Mouse (Mus musculus) forebrain, embryonic 12.5 days (tissue): ENCODE measurements around the gene Tbck. TPM values are rescaled to one million over a fixed set of nuclear protein-coding genes. Genes with fewer than 3 reads are reported as not detected.

Source experiments
- ATAC-seq: fragments of 200-750 bp; cut with Nextera tagmentation; 2 replicates; pipeline ENCODE4 v1.8.0; 2017; ENCODE audit warnings: moderate TSS enrichment; ENCODE audit not compliant: low FRiP score
- H3K27ac ChIP-seq: fragments of 300-500 bp; sonication (generic); 2 replicates; pipeline ENCODE4 v1.5.1; 2016; ENCODE audit warnings: mild to moderate bottlenecking
- H3K27me3 ChIP-seq: fragments of 300-500 bp; sonication (generic); 2 replicates; pipeline ENCODE4 v1.6.1; 2016; ENCODE audit warnings: mild to moderate bottlenecking
- H3K36me3 ChIP-seq: fragments of 300-500 bp; sonication (generic); replicated peaks from 2 replicates; pipeline ENCODE4 v1.6.1; 2016; ENCODE audit warnings: mild to moderate bottlenecking
- H3K4me1 ChIP-seq: fragments of 300-500 bp; sonication (generic); 2 replicates; pipeline ENCODE4 v1.6.1; 2016
- H3K4me2 ChIP-seq: fragments of 300-500 bp; sonication (generic); 2 replicates; pipeline ENCODE4 v1.6.1; 2016; ENCODE audit warnings: mild to moderate bottlenecking, moderate library complexity
- H3K4me3 ChIP-seq: fragments of 300-500 bp; sonication (generic); replicated peaks from 2 replicates; pipeline ENCODE4 v1.5.1; 2016; ENCODE audit warnings: mild to moderate bottlenecking
- H3K9ac ChIP-seq: fragments of 300-500 bp; sonication (generic); 2 replicates; pipeline ENCODE4 v1.6.1; 2016; ENCODE audit warnings: mild to moderate bottlenecking
- H3K9me3 ChIP-seq: fragments of 300-500 bp; sonication (generic); 2 replicates; pipeline ENCODE4 v1.6.1; 2016
- WGBS: fragments of 180-500 bp; shearing (Covaris S2); methylation state at CpG from one replicate; pipeline ENCODE4 v1.1.7; 2016; 5-methylcytosine and 5-hydroxymethylcytosine counted together
- polyA plus RNA-seq: library from polyadenylated mRNA; unstranded; fragments of >200 nt; fragmentation: Nextera tagmentation; extraction: Ambion mirVana; gene quantifications from 2 replicates; pipeline ENCODE4 v1.2.1, GENCODE M21; 2016

Gene Tbck
- polyA plus RNA-seq, 1 experiment from 2014 or later = 29.6 TPM

DNA sequence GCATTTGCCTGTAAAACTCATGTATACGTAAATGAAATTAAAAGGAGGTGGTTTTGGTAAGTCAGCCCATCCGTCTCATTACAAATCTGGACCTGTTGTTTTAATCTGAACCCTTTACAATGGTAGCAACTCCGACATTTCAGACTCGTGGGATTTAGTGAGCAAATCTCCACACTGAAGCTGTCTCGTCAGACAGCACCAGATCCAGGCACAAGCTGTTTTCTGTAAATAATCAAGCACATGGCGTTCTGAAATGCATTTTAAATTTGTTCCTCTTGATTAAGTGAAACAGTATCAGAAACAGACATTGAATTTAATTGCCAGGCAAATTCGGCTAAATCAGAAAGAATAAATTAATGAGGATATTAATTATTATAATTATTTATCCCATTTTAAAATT is 165.7 kb downstream of the Tbck start:
- no peaks in the 10 kb centered on the region for H3K36me3 ChIP-seq
- ATAC-seq = no peak
- 74% methylated on average over 7 of the region's 7 CpGs for WGBS
- H3K4me1 ChIP-seq = peaks cover 8% of the 10 kb centered on the region
- no peaks in the 10 kb centered on the region for H3K9me3 ChIP-seq
- H3K27ac ChIP-seq = no peak overlapping the region
- no peak overlapping the region for H3K4me3 ChIP-seq
- H3K27me3 ChIP-seq = no peaks in the 10 kb centered on the region
- no peak overlapping the region for H3K9ac ChIP-seq
- H3K4me2 ChIP-seq = no peak overlapping the region

DNA sequence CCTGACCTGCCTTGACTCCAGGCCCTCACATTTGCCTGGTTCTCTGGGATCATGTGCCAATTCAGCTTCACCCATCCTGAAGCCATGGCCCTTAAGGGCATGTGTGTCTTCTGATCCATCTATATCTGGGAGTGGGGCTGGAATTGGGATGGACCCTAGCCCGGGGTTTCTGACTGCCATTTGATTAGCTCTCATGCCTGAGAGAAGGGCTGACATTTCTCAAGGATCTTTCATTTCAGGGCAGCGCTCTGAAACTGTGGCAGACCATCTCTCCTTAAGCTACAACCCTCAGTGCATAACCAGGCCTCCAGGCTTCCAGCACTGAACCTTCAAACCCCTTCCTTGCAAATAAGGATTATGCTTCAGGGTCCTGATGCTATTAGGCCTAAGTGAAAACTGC is 166.5 kb downstream of the Tbck start:
- no peak overlapping the region for H3K4me3 ChIP-seq
- H3K27me3 ChIP-seq = no peaks in the 10 kb centered on the region
- no peak overlapping the region for H3K27ac ChIP-seq
- ATAC-seq = no peak
- H3K4me2 ChIP-seq = no peak overlapping the region
- no peaks in the 10 kb centered on the region for H3K9me3 ChIP-seq
- H3K4me1 ChIP-seq = peaks cover 8% of the 10 kb centered on the region
- no peak overlapping the region for H3K9ac ChIP-seq
- no peaks in the 10 kb centered on the region for H3K36me3 ChIP-seq
- 83% methylated on average over 2 of the region's 2 CpGs for WGBS

GRCm38 (mm10) chr3:132851417-132851816 is 167.5 kb downstream of the Tbck start:
- Histone ChIP-seq H3K27me3 (no peaks in the 10 kb centered on the region), H3K27ac (no peak overlapping the region), H3K9me3 (no peaks in the 10 kb centered on the region), H3K4me1 (peaks cover 8% of the 10 kb centered on the region), H3K36me3 (no peaks in the 10 kb centered on the region), H3K9ac (no peak overlapping the region), H3K4me3 (no peak overlapping the region), H3K4me2 (no peak overlapping the region)
- 35% methylated on average over 1 of the region's 1 CpGs for WGBS
- ATAC-seq = 0 out of 2 replicates have a peak, but pooled peaks have one; percentile 20

GRCm38 (mm10) chr3:132851841-132852728 is 168.1 kb downstream of the Tbck start:
- Histone ChIP-seq H3K9me3 (no peaks in the 10 kb centered on the region), H3K27ac (no peak overlapping the region), H3K4me3 (no peak overlapping the region), H3K9ac (no peak overlapping the region), H3K27me3 (no peaks in the 10 kb centered on the region), H3K4me2 (no peak overlapping the region), H3K36me3 (no peaks in the 10 kb centered on the region), H3K4me1 (peaks cover 8% of the 10 kb centered on the region)
- 0 out of 2 replicates have a peak, but pooled peaks have one; percentile 6 for ATAC-seq
- 68% methylated on average over 28 of the region's 28 CpGs for WGBS

- no peak for ATAC-seq
- peaks cover 8% of the 10 kb centered on the region for H3K4me1 ChIP-seq
- H3K4me2 ChIP-seq = no peak overlapping the region
- H3K9ac ChIP-seq = no peak overlapping the region
- H3K27ac ChIP-seq = no peak overlapping the region
- H3K4me3 ChIP-seq = no peak overlapping the region
- H3K27me3 ChIP-seq = no peaks in the 10 kb centered on the region
- WGBS = 82% methylated on average over 9 of the region's 9 CpGs
- H3K36me3 ChIP-seq = no peaks in the 10 kb centered on the region
- H3K9me3 ChIP-seq = no peaks in the 10 kb centered on the region
Observed at GRCm38 (mm10) chr3:132854271-132854670, 170.3 kb downstream of the Tbck start.

DNA sequence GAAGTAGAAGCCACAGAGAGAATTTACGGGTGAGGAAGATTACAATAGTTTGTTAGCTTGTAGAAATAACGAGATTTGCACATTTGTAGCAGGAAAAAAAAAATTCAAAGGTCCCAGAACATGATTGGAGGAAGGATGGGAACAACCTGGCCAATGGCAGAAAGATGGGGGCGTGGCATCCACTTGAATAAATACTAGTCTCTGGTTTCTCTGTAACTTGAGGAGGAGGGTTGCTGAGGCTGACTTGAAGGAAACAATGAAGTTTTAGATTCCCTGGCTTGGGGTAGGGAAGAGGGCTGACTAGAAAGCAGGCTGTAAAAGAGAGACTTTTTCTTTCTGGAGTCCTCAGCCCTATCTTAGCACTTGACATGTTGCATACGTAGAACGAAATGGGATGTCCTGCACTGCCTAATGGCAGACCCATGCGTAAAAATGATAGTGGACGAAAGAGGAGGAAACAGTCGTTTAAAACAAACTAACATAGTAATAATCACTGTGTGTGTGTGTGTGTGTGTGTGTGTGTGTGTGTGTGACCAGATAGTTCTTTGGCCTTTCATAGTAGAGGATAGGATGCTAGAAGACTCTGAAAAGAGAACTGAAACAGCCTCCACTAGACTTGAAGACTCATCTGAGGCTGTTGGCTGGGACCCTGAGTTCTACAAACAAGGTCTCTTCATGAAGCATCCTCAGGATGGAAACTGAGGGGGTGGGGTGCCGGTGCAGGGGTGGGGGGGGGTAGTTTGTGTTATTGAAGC is 171.7 kb downstream of the Tbck start:
- Histone ChIP-seq H3K9ac (no peak overlapping the region), H3K4me3 (no peak overlapping the region), H3K4me2 (no peak overlapping the region), H3K4me1 (peaks cover 8% of the 10 kb centered on the region), H3K36me3 (no peaks in the 10 kb centered on the region), H3K9me3 (no peaks in the 10 kb centered on the region), H3K27ac (no peak overlapping the region), H3K27me3 (no peaks in the 10 kb centered on the region)
- no peak for ATAC-seq
- 56% methylated on average over 9 of the region's 9 CpGs for WGBS

- H3K4me2 ChIP-seq = no peak overlapping the region
- no peaks in the 10 kb centered on the region for H3K9me3 ChIP-seq
- no peaks in the 10 kb centered on the region for H3K27me3 ChIP-seq
- 77% methylated on average over 6 of the region's 6 CpGs for WGBS
- peaks cover 5% of the 10 kb centered on the region for H3K4me1 ChIP-seq
- no peak for ATAC-seq
- H3K9ac ChIP-seq = no peak overlapping the region
- H3K36me3 ChIP-seq = no peaks in the 10 kb centered on the region
- H3K4me3 ChIP-seq = no peak overlapping the region
- no peak overlapping the region for H3K27ac ChIP-seq
Observed at GRCm38 (mm10) chr3:132856651-132857050, 172.7 kb downstream of the Tbck start.

- Histone ChIP-seq H3K9me3 (no peaks in the 10 kb centered on the region), H3K36me3 (no peaks in the 10 kb centered on the region), H3K27me3 (no peaks in the 10 kb centered on the region), H3K4me2 (no peak overlapping the region), H3K4me1 (no peaks in the 10 kb centered on the region), H3K4me3 (no peak overlapping the region), H3K27ac (no peak overlapping the region), H3K9ac (no peak overlapping the region)
- no peak for ATAC-seq
- 74% methylated on average over 11 of the region's 11 CpGs for WGBS
Observed at GRCm38 (mm10) chr3:132858849-132859248, 174.9 kb downstream of the Tbck start.

DNA sequence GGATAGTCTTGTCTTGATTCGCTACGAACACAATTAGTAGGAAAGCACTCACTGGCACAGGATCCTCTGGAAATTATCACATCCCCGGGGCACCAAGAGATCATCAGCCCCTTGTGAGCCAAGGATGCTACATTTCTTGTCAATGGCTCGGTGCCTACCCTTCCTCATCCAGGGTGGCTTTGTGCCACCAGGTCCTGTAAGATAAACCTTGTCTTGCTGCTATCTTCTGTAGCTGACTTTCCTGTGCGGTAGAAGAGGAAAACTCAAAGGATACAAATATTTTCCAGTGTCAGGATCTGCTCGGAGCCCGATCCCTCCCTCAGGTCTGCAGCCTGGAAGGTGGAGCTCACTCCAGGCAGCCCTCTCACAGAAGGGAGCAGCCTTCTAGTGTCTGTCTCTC is 175.6 kb downstream of the Tbck start:
- Histone ChIP-seq H3K4me3 (no peak overlapping the region), H3K27ac (no peak overlapping the region), H3K4me2 (no peak overlapping the region), H3K9me3 (no peaks in the 10 kb centered on the region), H3K4me1 (no peaks in the 10 kb centered on the region), H3K27me3 (no peaks in the 10 kb centered on the region), H3K9ac (no peak overlapping the region), H3K36me3 (no peaks in the 10 kb centered on the region)
- 90% methylated on average over 7 of the region's 7 CpGs for WGBS
- ATAC-seq = no peak

DNA sequence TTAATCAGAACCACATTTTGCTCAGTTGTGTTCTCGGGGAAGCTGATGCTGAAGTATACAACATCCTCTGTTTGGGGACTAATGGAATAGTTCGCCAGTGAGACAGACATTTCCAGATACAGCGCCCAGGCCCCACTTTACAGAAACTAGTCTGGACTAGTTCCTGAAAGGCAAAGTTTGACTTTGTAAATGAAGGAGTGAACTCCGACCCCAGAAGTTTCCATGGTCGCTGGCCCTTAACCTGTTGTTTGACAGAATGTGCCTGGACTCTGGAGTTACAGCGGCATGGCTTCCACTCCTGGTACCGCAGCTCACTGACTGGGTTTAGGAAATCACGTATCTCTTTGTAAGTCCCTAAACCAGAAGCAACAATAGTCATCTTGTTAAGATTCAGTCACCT is 176.9 kb downstream of the Tbck start:
- WGBS = 86% methylated on average over 8 of the region's 8 CpGs
- no peak for ATAC-seq
- H3K4me1 ChIP-seq = no peaks in the 10 kb centered on the region
- no peak overlapping the region for H3K27ac ChIP-seq
- no peak overlapping the region for H3K9ac ChIP-seq
- no peaks in the 10 kb centered on the region for H3K27me3 ChIP-seq
- H3K36me3 ChIP-seq = no peaks in the 10 kb centered on the region
- no peaks in the 10 kb centered on the region for H3K9me3 ChIP-seq
- H3K4me2 ChIP-seq = no peak overlapping the region
- H3K4me3 ChIP-seq = no peak overlapping the region

- H3K36me3 ChIP-seq = no peaks in the 10 kb centered on the region
- H3K4me2 ChIP-seq = no peak overlapping the region
- no peaks in the 10 kb centered on the region for H3K27me3 ChIP-seq
- H3K9me3 ChIP-seq = no peaks in the 10 kb centered on the region
- H3K4me1 ChIP-seq = no peaks in the 10 kb centered on the region
- H3K27ac ChIP-seq = no peak overlapping the region
- ATAC-seq = no peak
- 85% methylated on average over 13 of the region's 13 CpGs for WGBS
- H3K9ac ChIP-seq = no peak overlapping the region
- no peak overlapping the region for H3K4me3 ChIP-seq
Observed at GRCm38 (mm10) chr3:132863843-132864242, 179.9 kb downstream of the Tbck start.

- ATAC-seq = no peak
- WGBS = 77% methylated on average over 14 of the region's 14 CpGs
- Histone ChIP-seq H3K4me2 (no peak overlapping the region), H3K9me3 (no peaks in the 10 kb centered on the region), H3K4me1 (no peaks in the 10 kb centered on the region), H3K9ac (no peak overlapping the region), H3K27ac (no peak overlapping the region), H3K27me3 (no peaks in the 10 kb centered on the region), H3K4me3 (no peak overlapping the region), H3K36me3 (no peaks in the 10 kb centered on the region)
Observed at GRCm38 (mm10) chr3:132864329-132864919, 180.5 kb downstream of the Tbck start.
